Mouse (Mus musculus): ENCODE measurements around the gene Eif2ak4. TPM values are rescaled to one million over a fixed set of nuclear protein-coding genes. Genes with fewer than 3 reads are reported as not detected.

Gene Eif2ak4
- total and polyA plus RNA-seq, 3 experiments = 4.6 to 7.0 (median 6.1) TPM

DNA sequence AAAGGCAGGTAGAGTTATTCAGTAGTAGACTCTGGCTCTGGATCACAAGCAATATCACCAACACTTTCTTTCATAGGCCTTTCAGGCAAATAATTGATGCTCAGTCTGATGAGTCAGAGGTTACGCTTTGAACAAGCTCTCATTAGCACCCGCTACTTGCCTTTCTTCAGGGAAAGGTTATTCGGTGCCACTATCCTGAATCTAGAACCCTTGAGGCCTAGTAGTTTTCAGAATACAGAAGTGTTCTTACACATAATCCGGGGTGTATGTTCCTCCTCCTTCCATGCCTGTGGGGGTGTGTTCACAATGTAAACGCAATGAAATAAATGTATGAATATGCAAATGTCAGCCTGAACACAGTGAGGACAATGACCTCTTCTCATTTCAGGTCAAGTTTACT is 1.7 kb downstream of the Eif2ak4 start:
- no peak overlapping the region for H3K4me3 ChIP-seq
- TF ChIP-seq CTCF (IDR thresholded peaks at IDR 0.05) (no peak), POLR2A (IDR thresholded peaks at IDR 0.05; ENCODE audit: insufficient read depth, low read depth, low read length) (no peak), EP300 (IDR thresholded peaks at IDR 0.05; ENCODE audit: insufficient read depth, low read depth, low read length) (no peak)
- H3K79me2 ChIP-seq (replicated peaks; ENCODE audit: control insufficient read depth, insufficient read depth, low read length) = no peaks in the 10 kb centered on the region
- intact Hi-C loops (cut with DNase I) = no loop called here
- H3K27me3 ChIP-seq (ENCODE audit: control insufficient read depth, insufficient read depth, low read length) = no peaks in the 10 kb centered on the region
- no peak overlapping the region for H3K9ac ChIP-seq (ENCODE audit: low read depth, low read length)
- H3K36me3 ChIP-seq (ENCODE audit: control insufficient read depth, insufficient read depth, low read length) = peaks cover 3% of the 10 kb centered on the region
- 77% methylated on average over 5 of the region's 5 CpGs for WGBS
- H3K4me1 ChIP-seq (ENCODE audit: control insufficient read depth, insufficient read depth, low read length) = no peaks in the 10 kb centered on the region
- H3K27ac ChIP-seq = no peak overlapping the region
- no peak for DNase-seq

GRCm38 (mm10) chr2:118391201-118391600 is 2.8 kb downstream of the Eif2ak4 start:
- H3K27me3 ChIP-seq (ENCODE audit: control insufficient read depth, insufficient read depth, low read length) = no peaks in the 10 kb centered on the region
- no peak for TF ChIP-seq POLR2A (IDR thresholded peaks at IDR 0.05; ENCODE audit: insufficient read depth, low read depth, low read length)
- no peak for TF ChIP-seq CTCF (IDR thresholded peaks at IDR 0.05)
- no peak for TF ChIP-seq EP300 (IDR thresholded peaks at IDR 0.05; ENCODE audit: insufficient read depth, low read depth, low read length)
- H3K4me3 ChIP-seq = no peak overlapping the region
- no peak overlapping the region for H3K27ac ChIP-seq
- DNase-seq = no peak
- H3K36me3 ChIP-seq (ENCODE audit: control insufficient read depth, insufficient read depth, low read length) = peaks cover 3% of the 10 kb centered on the region
- WGBS = 61% methylated on average over 5 of the region's 5 CpGs
- no peak overlapping the region for H3K9ac ChIP-seq (ENCODE audit: low read depth, low read length)
- H3K79me2 ChIP-seq (replicated peaks; ENCODE audit: control insufficient read depth, insufficient read depth, low read length) = no peaks in the 10 kb centered on the region
- intact Hi-C loops (cut with DNase I) = no loop called here
- H3K4me1 ChIP-seq (ENCODE audit: control insufficient read depth, insufficient read depth, low read length) = no peaks in the 10 kb centered on the region

DNA sequence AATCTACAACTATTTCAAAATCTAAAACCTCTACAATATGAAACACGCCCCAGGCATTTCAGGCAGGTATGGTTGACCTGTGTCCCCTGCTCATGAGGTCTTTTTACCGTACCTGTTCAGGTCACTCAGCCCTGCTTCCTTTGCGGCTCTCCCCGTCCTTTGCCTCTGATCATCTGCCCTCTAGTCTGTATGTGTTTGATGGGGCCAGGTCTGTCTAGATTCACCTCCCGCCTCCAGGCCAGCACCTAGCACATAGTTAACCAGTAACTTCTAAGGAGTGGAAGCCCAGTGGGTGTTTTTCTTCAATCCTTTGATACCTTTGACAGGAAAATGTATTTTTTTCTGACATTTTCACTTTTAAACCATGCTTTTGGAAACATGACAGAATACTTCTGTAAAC is 11.3 kb downstream of the Eif2ak4 start:
- WGBS = 96% methylated on average over 5 of the region's 5 CpGs
- intact Hi-C loops (cut with DNase I) = no loop called here
- no peak overlapping the region for H3K4me3 ChIP-seq
- H3K36me3 ChIP-seq (ENCODE audit: control insufficient read depth, insufficient read depth, low read length) = no peaks in the 10 kb centered on the region
- no peak overlapping the region for H3K27ac ChIP-seq
- H3K27me3 ChIP-seq (ENCODE audit: control insufficient read depth, insufficient read depth, low read length) = no peaks in the 10 kb centered on the region
- TF ChIP-seq EP300 (IDR thresholded peaks at IDR 0.05; ENCODE audit: insufficient read depth, low read depth, low read length) = no peak
- no peak for TF ChIP-seq POLR2A (IDR thresholded peaks at IDR 0.05; ENCODE audit: insufficient read depth, low read depth, low read length)
- no peak for TF ChIP-seq CTCF (IDR thresholded peaks at IDR 0.05)
- no peak overlapping the region for H3K9ac ChIP-seq (ENCODE audit: low read depth, low read length)
- peaks cover 4% of the 10 kb centered on the region for H3K4me1 ChIP-seq (ENCODE audit: control insufficient read depth, insufficient read depth, low read length)
- DNase-seq = no peak
- peaks cover 4% of the 10 kb centered on the region; the same call in 1 of the 2 replicates for H3K79me2 ChIP-seq (replicated peaks; ENCODE audit: control insufficient read depth, insufficient read depth, low read length)

GRCm38 (mm10) chr2:118401834-118402727 is 13.7 kb downstream of the Eif2ak4 start:
- intact Hi-C loops (cut with DNase I) = no loop called here
- Histone ChIP-seq H3K27ac (no peak overlapping the region), H3K4me3 (no peak overlapping the region), H3K9ac (ENCODE audit: low read depth, low read length) (no peak overlapping the region), H3K79me2 (replicated peaks; ENCODE audit: control insufficient read depth, insufficient read depth, low read length) (peaks cover 1% of the 10 kb centered on the region; the same call in 1 of the 2 replicates), H3K4me1 (ENCODE audit: control insufficient read depth, insufficient read depth, low read length) (peaks cover 4% of the 10 kb centered on the region), H3K36me3 (ENCODE audit: control insufficient read depth, insufficient read depth, low read length) (no peaks in the 10 kb centered on the region), H3K27me3 (ENCODE audit: control insufficient read depth, insufficient read depth, low read length) (no peaks in the 10 kb centered on the region)
- DNase-seq = no peak
- no peak for TF ChIP-seq CTCF (IDR thresholded peaks at IDR 0.05)
- no peak for TF ChIP-seq EP300 (IDR thresholded peaks at IDR 0.05; ENCODE audit: insufficient read depth, low read depth, low read length)
- no peak for TF ChIP-seq POLR2A (IDR thresholded peaks at IDR 0.05; ENCODE audit: insufficient read depth, low read depth, low read length)
- 90% methylated on average over 5 of the region's 5 CpGs for WGBS

GRCm38 (mm10) chr2:118404336-118404735 is 15.9 kb downstream of the Eif2ak4 start:
- WGBS = 64% methylated on average over 5 of the region's 5 CpGs
- Histone ChIP-seq H3K4me3 (no peak overlapping the region), H3K4me1 (ENCODE audit: control insufficient read depth, insufficient read depth, low read length) (peaks cover 4% of the 10 kb centered on the region), H3K27ac (no peak overlapping the region), H3K36me3 (ENCODE audit: control insufficient read depth, insufficient read depth, low read length) (no peaks in the 10 kb centered on the region), H3K79me2 (replicated peaks; ENCODE audit: control insufficient read depth, insufficient read depth, low read length) (no peaks in the 10 kb centered on the region), H3K9ac (ENCODE audit: low read depth, low read length) (no peak overlapping the region), H3K27me3 (ENCODE audit: control insufficient read depth, insufficient read depth, low read length) (no peaks in the 10 kb centered on the region)
- intact Hi-C loops (cut with DNase I) = no loop called here
- DNase-seq = no peak
- no peak for TF ChIP-seq EP300 (IDR thresholded peaks at IDR 0.05; ENCODE audit: insufficient read depth, low read depth, low read length)
- TF ChIP-seq POLR2A (IDR thresholded peaks at IDR 0.05; ENCODE audit: insufficient read depth, low read depth, low read length) = no peak
- no peak for TF ChIP-seq CTCF (IDR thresholded peaks at IDR 0.05)

DNA sequence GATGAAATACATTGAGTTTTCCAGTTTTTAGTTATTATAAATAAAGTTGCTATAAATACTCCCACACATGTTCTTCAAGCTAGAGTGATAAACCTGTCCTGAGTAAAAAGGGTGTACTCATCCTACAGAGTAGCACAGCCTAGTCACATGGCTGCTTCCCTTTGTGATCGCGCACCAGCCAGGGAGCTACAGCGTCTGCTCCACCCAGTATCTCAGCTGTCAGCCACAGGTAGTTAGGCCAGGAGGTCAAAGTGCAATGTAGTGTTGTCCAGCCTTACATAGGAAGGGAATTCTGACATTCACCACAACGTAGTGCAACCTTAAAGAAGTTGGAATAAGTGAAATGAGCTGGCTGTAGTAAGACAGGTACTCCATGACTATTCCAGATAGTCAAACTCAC is 17.1 kb downstream of the Eif2ak4 start:
- Histone ChIP-seq H3K36me3 (ENCODE audit: control insufficient read depth, insufficient read depth, low read length) (no peaks in the 10 kb centered on the region), H3K27me3 (ENCODE audit: control insufficient read depth, insufficient read depth, low read length) (no peaks in the 10 kb centered on the region), H3K79me2 (replicated peaks; ENCODE audit: control insufficient read depth, insufficient read depth, low read length) (no peaks in the 10 kb centered on the region), H3K4me3 (no peak overlapping the region), H3K9ac (ENCODE audit: low read depth, low read length) (no peak overlapping the region), H3K27ac (no peak overlapping the region), H3K4me1 (ENCODE audit: control insufficient read depth, insufficient read depth, low read length) (peaks cover 4% of the 10 kb centered on the region)
- no peak for TF ChIP-seq CTCF (IDR thresholded peaks at IDR 0.05)
- no peak for TF ChIP-seq EP300 (IDR thresholded peaks at IDR 0.05; ENCODE audit: insufficient read depth, low read depth, low read length)
- TF ChIP-seq POLR2A (IDR thresholded peaks at IDR 0.05; ENCODE audit: insufficient read depth, low read depth, low read length) = no peak
- intact Hi-C loops (cut with DNase I) = no loop called here
- WGBS = 92% methylated on average over 4 of the region's 4 CpGs
- DNase-seq = no peak

All from heart, adult 2 months (tissue).